Mouse (Mus musculus): ENCODE data around the gene Tigd3. TPM values are rescaled to one million over a fixed set of nuclear protein-coding genes. Genes with fewer than 3 reads are reported as not detected.
A peak's percentile ranks its signal among the peaks of the same experiment; 100 is the strongest.

Tigd3 gene
- polyA plus RNA-seq, 1 experiment, result 0.31 TPM

DNA sequence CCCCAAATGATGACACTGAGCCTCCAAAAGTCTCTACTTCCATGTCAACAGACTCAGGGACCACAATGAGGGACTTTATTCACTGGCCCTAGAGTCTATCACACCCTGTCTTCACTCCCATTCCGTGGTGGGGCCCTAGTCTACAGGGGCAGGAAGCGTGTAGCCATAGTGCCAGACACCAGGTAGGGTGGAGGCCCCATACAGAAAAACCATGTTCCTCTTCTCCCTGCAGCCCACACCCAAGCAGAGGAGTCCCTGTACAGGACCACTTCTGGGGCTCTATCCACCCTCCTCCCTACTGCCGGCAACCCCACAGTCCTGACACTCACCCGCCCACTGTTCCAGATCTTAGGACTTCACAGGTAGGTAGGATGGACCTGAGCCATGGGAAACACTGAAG is 21.4 kb downstream of the Tigd3 start:
- no peak overlapping the region for H3ac ChIP-seq (ENCODE audit: control insufficient read depth, insufficient read length)
- H3K4me2 ChIP-seq (ENCODE audit: low read depth), result no peak overlapping the region
- H3K4me3 ChIP-seq, result no peak overlapping the region
- no peak for TF ChIP-seq MYOG (IDR thresholded peaks at IDR 0.05; ENCODE audit: control insufficient read depth in 1 of 3, insufficient read depth in 1 of 3, insufficient read length in 2 of 3, low read depth in 2 of 3)
- no peak for TF ChIP-seq MYOD1 (IDR thresholded peaks at IDR 0.05; ENCODE audit: control insufficient read depth in 1 of 3, insufficient read length in 2 of 3, low read depth in 2 of 3)
- no peak for TF ChIP-seq TCF12 (IDR thresholded peaks at IDR 0.05; ENCODE audit: insufficient read depth, poor library complexity, severe bottlenecking)
- TF ChIP-seq SRF (IDR thresholded peaks at IDR 0.05; ENCODE audit: control insufficient read depth, insufficient read length, low read depth), result no peak
- no peak for TF ChIP-seq CEBPB (IDR thresholded peaks at IDR 0.05; ENCODE audit: insufficient read depth, poor library complexity, severe bottlenecking)
- no peak for TF ChIP-seq USF1 (IDR thresholded peaks at IDR 0.05; ENCODE audit: low read depth)
- TF ChIP-seq TCF3 (IDR thresholded peaks at IDR 0.05; ENCODE audit: insufficient read length, low read depth), result no peak
- no peak for TF ChIP-seq MAX (IDR thresholded peaks at IDR 0.05; ENCODE audit: low read depth)
- TF ChIP-seq REST (IDR thresholded peaks at IDR 0.05; ENCODE audit: insufficient read depth, insufficient read length), result no peak
- TF ChIP-seq E2F4 (IDR thresholded peaks at IDR 0.05; ENCODE audit: insufficient read depth), result no peak
- no peak for TF ChIP-seq POLR2A (IDR thresholded peaks at IDR 0.05; ENCODE audit: insufficient read length, low read depth)
- TF ChIP-seq POLR2AphosphoS2 (IDR thresholded peaks at IDR 0.05; ENCODE audit: insufficient read length, low read depth), result no peak
- no peaks in the 10 kb centered on the region for H3K27me3 ChIP-seq (ENCODE audit: control insufficient read depth, insufficient read depth, insufficient read length)
- peaks cover 11% of the 10 kb centered on the region for H3K36me3 ChIP-seq (ENCODE audit: control insufficient read depth, insufficient read depth)
- peaks cover 24% of the 10 kb centered on the region for H3K79me2 ChIP-seq (ENCODE audit: control insufficient read depth, insufficient read depth)

DNA sequence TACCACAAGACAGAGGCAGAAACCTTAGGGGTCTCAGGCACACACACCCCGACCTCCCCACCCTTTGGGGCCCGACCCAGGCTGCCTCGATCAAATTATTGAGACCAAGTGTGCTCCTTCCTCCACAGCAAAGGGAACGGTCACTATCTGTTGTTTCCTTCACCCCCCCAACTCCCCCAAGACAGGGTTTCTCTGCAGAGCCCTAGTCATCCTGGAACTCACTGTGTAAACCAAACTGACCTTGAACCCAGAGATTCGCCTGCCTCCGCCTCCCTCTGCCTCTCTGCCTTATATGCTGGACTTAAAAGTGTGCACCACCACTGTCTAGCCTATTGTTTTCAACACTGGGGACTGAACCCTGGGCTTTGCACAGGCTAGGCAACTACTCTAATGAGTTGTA is 22.3 kb downstream of the Tigd3 start:
- peaks cover 11% of the 10 kb centered on the region for H3K36me3 ChIP-seq (ENCODE audit: control insufficient read depth, insufficient read depth)
- no peak overlapping the region for H3ac ChIP-seq (ENCODE audit: control insufficient read depth, insufficient read length)
- no peak overlapping the region for H3K4me3 ChIP-seq
- peak overlapping the region; percentile 34 for H3K4me2 ChIP-seq (ENCODE audit: low read depth)
- peaks cover 24% of the 10 kb centered on the region for H3K79me2 ChIP-seq (ENCODE audit: control insufficient read depth, insufficient read depth)
- no peak for TF ChIP-seq POLR2AphosphoS2 (IDR thresholded peaks at IDR 0.05; ENCODE audit: insufficient read length, low read depth)
- no peak for TF ChIP-seq POLR2A (IDR thresholded peaks at IDR 0.05; ENCODE audit: insufficient read length, low read depth)
- TF ChIP-seq CEBPB (IDR thresholded peaks at IDR 0.05; ENCODE audit: insufficient read depth, poor library complexity, severe bottlenecking), result no peak
- TF ChIP-seq SRF (IDR thresholded peaks at IDR 0.05; ENCODE audit: control insufficient read depth, insufficient read length, low read depth), result no peak
- no peak for TF ChIP-seq E2F4 (IDR thresholded peaks at IDR 0.05; ENCODE audit: insufficient read depth)
- no peak for TF ChIP-seq TCF3 (IDR thresholded peaks at IDR 0.05; ENCODE audit: insufficient read length, low read depth)
- no peak for TF ChIP-seq TCF12 (IDR thresholded peaks at IDR 0.05; ENCODE audit: insufficient read depth, poor library complexity, severe bottlenecking)
- no peak for TF ChIP-seq USF1 (IDR thresholded peaks at IDR 0.05; ENCODE audit: low read depth)
- no peak for TF ChIP-seq MAX (IDR thresholded peaks at IDR 0.05; ENCODE audit: low read depth)
- TF ChIP-seq MYOD1 (IDR thresholded peaks at IDR 0.05; ENCODE audit: control insufficient read depth in 1 of 3, insufficient read length in 2 of 3, low read depth in 2 of 3), result no peak
- no peaks in the 10 kb centered on the region for H3K27me3 ChIP-seq (ENCODE audit: control insufficient read depth, insufficient read depth, insufficient read length)

GRCm38 (mm10) chr19:5871273-5871672 is 22.7 kb downstream of the Tigd3 start:
- peaks cover 24% of the 10 kb centered on the region for H3K79me2 ChIP-seq (ENCODE audit: control insufficient read depth, insufficient read depth)
- H3K4me3 ChIP-seq, result no peak overlapping the region
- H3K4me2 ChIP-seq (ENCODE audit: low read depth), result peak overlapping the region; percentile 24
- no peak overlapping the region for H3ac ChIP-seq (ENCODE audit: control insufficient read depth, insufficient read length)
- peaks cover 11% of the 10 kb centered on the region for H3K36me3 ChIP-seq (ENCODE audit: control insufficient read depth, insufficient read depth)
- TF ChIP-seq POLR2AphosphoS2 (IDR thresholded peaks at IDR 0.05; ENCODE audit: insufficient read length, low read depth) (no peak), MYOG (IDR thresholded peaks at IDR 0.05; ENCODE audit: control insufficient read depth in 1 of 3, insufficient read depth in 1 of 3, insufficient read length in 2 of 3, low read depth in 2 of 3) (no peak), POLR2A (IDR thresholded peaks at IDR 0.05; ENCODE audit: insufficient read length, low read depth) (no peak), SRF (IDR thresholded peaks at IDR 0.05; ENCODE audit: control insufficient read depth, insufficient read length, low read depth) (no peak), USF1 (IDR thresholded peaks at IDR 0.05; ENCODE audit: low read depth) (no peak), REST (IDR thresholded peaks at IDR 0.05; ENCODE audit: insufficient read depth, insufficient read length) (no peak), TCF3 (IDR thresholded peaks at IDR 0.05; ENCODE audit: insufficient read length, low read depth) (no peak), E2F4 (IDR thresholded peaks at IDR 0.05; ENCODE audit: insufficient read depth) (no peak), MAX (IDR thresholded peaks at IDR 0.05; ENCODE audit: low read depth) (no peak), MYOD1 (IDR thresholded peaks at IDR 0.05; ENCODE audit: control insufficient read depth in 1 of 3, insufficient read length in 2 of 3, low read depth in 2 of 3) (no peak), TCF12 (IDR thresholded peaks at IDR 0.05; ENCODE audit: insufficient read depth, poor library complexity, severe bottlenecking) (no peak), CEBPB (IDR thresholded peaks at IDR 0.05; ENCODE audit: insufficient read depth, poor library complexity, severe bottlenecking) (no peak)
- H3K27me3 ChIP-seq (ENCODE audit: control insufficient read depth, insufficient read depth, insufficient read length), result no peaks in the 10 kb centered on the region

DNA sequence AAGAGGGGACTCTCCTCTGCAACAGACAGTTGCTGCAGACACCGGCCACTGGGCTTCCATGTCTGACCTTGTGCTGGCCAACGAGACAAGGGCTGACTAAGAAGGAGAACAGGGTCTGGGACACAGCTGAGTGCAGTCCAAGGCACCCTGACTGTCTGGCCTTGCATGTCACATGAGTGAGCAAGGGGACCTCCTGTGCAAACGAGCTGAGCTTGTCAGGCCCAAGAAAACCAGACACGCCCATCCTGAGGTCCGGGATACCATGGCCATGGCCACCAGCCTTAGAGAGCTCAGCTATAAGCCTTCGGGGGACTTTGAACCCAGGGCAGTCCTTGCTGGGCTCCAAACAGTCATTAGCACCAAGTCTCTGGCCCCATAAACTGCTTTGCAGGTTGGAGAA is 25.9 kb downstream of the Tigd3 start:
- H3K4me3 ChIP-seq, result no peak overlapping the region
- no peak overlapping the region for H3ac ChIP-seq (ENCODE audit: control insufficient read depth, insufficient read length)
- TF ChIP-seq USF1 (IDR thresholded peaks at IDR 0.05; ENCODE audit: low read depth) (no peak), SRF (IDR thresholded peaks at IDR 0.05; ENCODE audit: control insufficient read depth, insufficient read length, low read depth) (no peak), MAX (IDR thresholded peaks at IDR 0.05; ENCODE audit: low read depth) (no peak), POLR2AphosphoS2 (IDR thresholded peaks at IDR 0.05; ENCODE audit: insufficient read length, low read depth) (no peak), POLR2A (IDR thresholded peaks at IDR 0.05; ENCODE audit: insufficient read length, low read depth) (no peak), MYOG (IDR thresholded peaks at IDR 0.05; ENCODE audit: control insufficient read depth in 1 of 3, insufficient read depth in 1 of 3, insufficient read length in 2 of 3, low read depth in 2 of 3) (no peak), MYOD1 (IDR thresholded peaks at IDR 0.05; ENCODE audit: control insufficient read depth in 1 of 3, insufficient read length in 2 of 3, low read depth in 2 of 3) (no peak), REST (IDR thresholded peaks at IDR 0.05; ENCODE audit: insufficient read depth, insufficient read length) (no peak), E2F4 (IDR thresholded peaks at IDR 0.05; ENCODE audit: insufficient read depth) (no peak), TCF12 (IDR thresholded peaks at IDR 0.05; ENCODE audit: insufficient read depth, poor library complexity, severe bottlenecking) (no peak), CEBPB (IDR thresholded peaks at IDR 0.05; ENCODE audit: insufficient read depth, poor library complexity, severe bottlenecking) (no peak), TCF3 (IDR thresholded peaks at IDR 0.05; ENCODE audit: insufficient read length, low read depth) (no peak)
- peaks cover 15% of the 10 kb centered on the region for H3K36me3 ChIP-seq (ENCODE audit: control insufficient read depth, insufficient read depth)
- H3K4me2 ChIP-seq (ENCODE audit: low read depth), result no peak overlapping the region
- no peaks in the 10 kb centered on the region for H3K27me3 ChIP-seq (ENCODE audit: control insufficient read depth, insufficient read depth, insufficient read length)
- peaks cover 5% of the 10 kb centered on the region for H3K79me2 ChIP-seq (ENCODE audit: control insufficient read depth, insufficient read depth)
